Mouse (Mus musculus) T-helper 17 cell (primary cell): ENCODE data around the gene Cfap52.

ENCODE experiments used
- in situ Hi-C, 2 experiments: fragments of 300-600 bp; cut with MboI, MseI; formaldehyde crosslinking; loops; 1 replicate in 1 of 2; 2 replicates in 1 of 2; pipeline ENCODE4 v1.15.1; 2025; ENCODE audit warnings: high pct_unique_total_duplicates in 2 of 2

The Cfap52 gene

GRCm38 (mm10) chr11:67926348-67927055 lies 38.9 kb downstream of the Cfap52 start:
- in situ Hi-C loops = no loop called here

- in situ Hi-C loops = no loop called here
Measured at GRCm38 (mm10) chr11:67925000-67925399, 40.5 kb downstream of the Cfap52 start.

GRCm38 (mm10) chr11:67923720-67924119 lies 41.7 kb downstream of the Cfap52 start:
- in situ Hi-C loops = no loop called here

GRCm38 (mm10) chr11:67922755-67923125 lies 42.7 kb downstream of the Cfap52 start:
- in situ Hi-C loops = no loop called here

- in situ Hi-C loops = no loop called here
Measured at GRCm38 (mm10) chr11:67921827-67922754, 43.4 kb downstream of the Cfap52 start, which contains the start of gene Usp43. Usp43 (minus strand) TSS chr11:67922153.

- in situ Hi-C loops = no loop called here
Measured at GRCm38 (mm10) chr11:67921091-67921826, 44.2 kb downstream of the Cfap52 start.

GRCm38 (mm10) chr11:67920226-67920960 lies 45.1 kb downstream of the Cfap52 start:
- in situ Hi-C loops = no loop called here

- in situ Hi-C loops = no loop called here
Measured at GRCm38 (mm10) chr11:67919593-67919992, 45.9 kb downstream of the Cfap52 start.

- in situ Hi-C loops = no loop called here
Measured at GRCm38 (mm10) chr11:67917126-67917525, 48.3 kb downstream of the Cfap52 start.

GRCm38 (mm10) chr11:67911074-67911473 lies 54.4 kb downstream of the Cfap52 start:
- in situ Hi-C loops = no loop called here

- in situ Hi-C loops = no loop called here
Measured at GRCm38 (mm10) chr11:67903756-67904155, 61.7 kb downstream of the Cfap52 start.

- in situ Hi-C loops = no loop called here
Measured at GRCm38 (mm10) chr11:67897064-67897560, 68.3 kb downstream of the Cfap52 start.

GRCm38 (mm10) chr11:67895641-67896040 lies 69.8 kb downstream of the Cfap52 start:
- in situ Hi-C loops = no loop called here

- in situ Hi-C loops = no loop called here
Measured at GRCm38 (mm10) chr11:67888521-67888920, 76.9 kb downstream of the Cfap52 start.

GRCm38 (mm10) chr11:67885921-67886320 lies 79.5 kb downstream of the Cfap52 start:
- in situ Hi-C loops = no loop called here
